Mouse (Mus musculus): ENCODE measurements around the gene Radil. TPM values are rescaled to one million over a fixed set of nuclear protein-coding genes. Genes with fewer than 3 reads are reported as not detected.

Gene Radil
- polyA plus RNA-seq, 1 experiment from 2014 or later = 4.2 TPM

- Histone ChIP-seq H3K27ac (ENCODE audit: low read length) (no peak overlapping the region), H3K27me3 (ENCODE audit: insufficient read depth, low read length) (no peaks in the 10 kb centered on the region), H3K36me3 (ENCODE audit: insufficient read depth, low read length) (no peaks in the 10 kb centered on the region), H3K9ac (replicated peaks; ENCODE audit: low read length) (no peak overlapping the region), H3K4me3 (ENCODE audit: low read length) (no peak overlapping the region), H3K4me2 (replicated peaks; ENCODE audit: low read depth, low read length) (no peak overlapping the region), H3K9me3 (ENCODE audit: low read length) (no peaks in the 10 kb centered on the region), H3K4me1 (ENCODE audit: insufficient read depth, low read length) (no peaks in the 10 kb centered on the region)
- ATAC-seq (ENCODE audit: low FRiP score, low TSS enrichment) = no peak
- WGBS = 82% methylated on average over 3 of the region's 3 CpGs
Observed at GRCm38 (mm10) chr5:142493307-142493706, 57.6 kb downstream of the Radil start.

- no peaks in the 10 kb centered on the region for H3K36me3 ChIP-seq (ENCODE audit: insufficient read depth, low read length)
- no peak for ATAC-seq (ENCODE audit: low FRiP score, low TSS enrichment)
- no peak overlapping the region for H3K4me3 ChIP-seq (ENCODE audit: low read length)
- H3K27me3 ChIP-seq (ENCODE audit: insufficient read depth, low read length) = no peaks in the 10 kb centered on the region
- WGBS = 74% methylated on average over 9 of the region's 9 CpGs
- no peak overlapping the region for H3K27ac ChIP-seq (ENCODE audit: low read length)
- H3K9ac ChIP-seq (replicated peaks; ENCODE audit: low read length) = no peak overlapping the region
- H3K4me1 ChIP-seq (ENCODE audit: insufficient read depth, low read length) = no peaks in the 10 kb centered on the region
- no peak overlapping the region for H3K4me2 ChIP-seq (replicated peaks; ENCODE audit: low read depth, low read length)
- H3K9me3 ChIP-seq (ENCODE audit: low read length) = no peaks in the 10 kb centered on the region
Observed at GRCm38 (mm10) chr5:142489955-142490707, 60.8 kb downstream of the Radil start.

DNA sequence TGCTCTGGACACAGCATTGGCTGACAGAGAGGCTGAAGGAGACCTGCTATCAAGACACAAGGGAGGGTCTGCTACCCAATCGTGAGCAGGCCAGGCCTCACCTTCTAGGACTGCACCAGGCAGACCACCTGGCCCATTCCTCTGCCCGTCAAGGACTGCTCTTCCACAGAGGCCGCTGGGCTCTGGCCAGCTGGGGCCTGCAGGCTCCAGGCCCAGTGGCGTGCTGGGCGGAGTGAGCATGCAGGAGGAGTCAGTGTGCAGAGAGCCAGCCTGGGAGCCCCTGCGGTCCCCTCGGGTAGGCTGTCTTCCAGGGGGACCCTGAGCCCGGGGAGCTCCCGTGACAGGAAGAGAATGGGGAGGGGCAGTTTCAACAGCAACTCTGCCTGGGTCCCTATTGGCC is 64.2 kb downstream of the Radil start:
- ATAC-seq (ENCODE audit: low FRiP score, low TSS enrichment) = no peak
- no peak overlapping the region for H3K27ac ChIP-seq (ENCODE audit: low read length)
- H3K9ac ChIP-seq (replicated peaks; ENCODE audit: low read length) = no peak overlapping the region
- no peak overlapping the region for H3K4me3 ChIP-seq (ENCODE audit: low read length)
- no peaks in the 10 kb centered on the region for H3K36me3 ChIP-seq (ENCODE audit: insufficient read depth, low read length)
- no peaks in the 10 kb centered on the region for H3K4me1 ChIP-seq (ENCODE audit: insufficient read depth, low read length)
- H3K27me3 ChIP-seq (ENCODE audit: insufficient read depth, low read length) = no peaks in the 10 kb centered on the region
- WGBS = 59% methylated on average over 9 of the region's 9 CpGs
- H3K4me2 ChIP-seq (replicated peaks; ENCODE audit: low read depth, low read length) = no peak overlapping the region
- no peaks in the 10 kb centered on the region for H3K9me3 ChIP-seq (ENCODE audit: low read length)

- Histone ChIP-seq H3K9ac (replicated peaks; ENCODE audit: low read length) (no peak overlapping the region), H3K4me2 (replicated peaks; ENCODE audit: low read depth, low read length) (no peak overlapping the region), H3K9me3 (ENCODE audit: low read length) (no peaks in the 10 kb centered on the region), H3K27ac (ENCODE audit: low read length) (no peak overlapping the region), H3K36me3 (ENCODE audit: insufficient read depth, low read length) (no peaks in the 10 kb centered on the region), H3K27me3 (ENCODE audit: insufficient read depth, low read length) (no peaks in the 10 kb centered on the region), H3K4me1 (ENCODE audit: insufficient read depth, low read length) (0 out of 2 replicates have a peak, but pooled peaks cover 5% of the 10 kb centered on the region), H3K4me3 (ENCODE audit: low read length) (no peak overlapping the region)
- 93% methylated on average over 5 of the region's 5 CpGs for WGBS
- ATAC-seq (ENCODE audit: low FRiP score, low TSS enrichment) = no peak
Observed at GRCm38 (mm10) chr5:142483581-142483980, 67.3 kb downstream of the Radil start.

DNA sequence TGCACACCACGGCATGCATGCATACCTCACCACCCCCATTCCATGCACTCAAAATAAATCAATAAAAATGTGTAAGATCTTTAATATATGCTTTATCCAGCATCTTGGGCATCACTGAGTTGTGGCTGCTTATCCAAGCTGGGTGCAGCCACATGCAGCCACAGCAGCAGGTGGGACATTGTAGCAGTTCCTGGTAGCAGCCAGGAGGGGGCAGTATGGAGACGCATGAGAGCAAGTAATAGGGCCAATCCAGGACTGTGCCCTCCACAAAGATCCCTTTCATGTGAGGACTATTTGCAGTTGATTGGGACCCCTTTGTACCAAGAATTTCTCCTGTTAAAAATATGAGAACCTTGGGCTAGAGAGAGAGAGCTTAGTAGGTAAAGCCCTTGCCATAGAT is 68.4 kb downstream of the Radil start:
- no peaks in the 10 kb centered on the region for H3K9me3 ChIP-seq (ENCODE audit: low read length)
- no peak overlapping the region for H3K27ac ChIP-seq (ENCODE audit: low read length)
- no peak overlapping the region for H3K4me2 ChIP-seq (replicated peaks; ENCODE audit: low read depth, low read length)
- no peak for ATAC-seq (ENCODE audit: low FRiP score, low TSS enrichment)
- 60% methylated on average over 2 of the region's 2 CpGs for WGBS
- H3K36me3 ChIP-seq (ENCODE audit: insufficient read depth, low read length) = no peaks in the 10 kb centered on the region
- no peak overlapping the region for H3K4me3 ChIP-seq (ENCODE audit: low read length)
- H3K27me3 ChIP-seq (ENCODE audit: insufficient read depth, low read length) = no peaks in the 10 kb centered on the region
- H3K4me1 ChIP-seq (ENCODE audit: insufficient read depth, low read length) = 0 out of 2 replicates have a peak, but pooled peaks cover 5% of the 10 kb centered on the region
- no peak overlapping the region for H3K9ac ChIP-seq (replicated peaks; ENCODE audit: low read length)

DNA sequence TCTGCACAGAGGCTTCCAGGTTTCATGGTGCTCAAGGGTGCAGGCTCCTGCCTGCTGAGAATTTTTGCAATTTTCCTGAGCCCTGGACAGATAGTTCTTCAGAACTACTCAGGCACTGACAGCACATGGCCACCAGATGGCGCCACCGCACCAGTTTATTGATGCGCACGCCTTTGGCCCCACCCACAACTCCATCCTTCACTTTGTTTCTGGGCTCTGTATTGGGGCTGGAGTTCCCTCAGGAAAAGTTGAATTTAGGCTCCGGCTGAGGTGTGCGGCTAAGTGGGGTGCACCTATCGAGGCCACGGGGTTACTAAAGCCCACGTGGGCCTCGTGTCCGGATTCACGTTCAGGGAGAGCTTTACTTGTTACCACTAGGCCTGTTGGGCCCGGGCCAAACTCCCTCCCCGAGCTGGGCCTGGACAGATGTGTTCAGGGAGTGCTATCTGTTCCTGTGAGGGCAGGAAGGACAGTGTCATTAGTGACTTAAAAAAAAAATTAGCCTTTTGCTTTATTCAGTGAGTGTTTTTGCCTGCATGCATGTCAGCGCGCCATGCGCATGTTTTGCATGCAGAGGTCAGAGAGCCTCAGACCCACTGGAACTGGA is 72.0 kb downstream of the Radil start:
- Histone ChIP-seq H3K4me3 (ENCODE audit: low read length) (no peak overlapping the region), H3K27ac (ENCODE audit: low read length) (no peak overlapping the region), H3K27me3 (ENCODE audit: insufficient read depth, low read length) (no peaks in the 10 kb centered on the region), H3K9me3 (ENCODE audit: low read length) (no peaks in the 10 kb centered on the region), H3K4me1 (ENCODE audit: insufficient read depth, low read length) (0 out of 2 replicates have a peak, but pooled peaks cover 5% of the 10 kb centered on the region), H3K36me3 (ENCODE audit: insufficient read depth, low read length) (no peaks in the 10 kb centered on the region), H3K9ac (replicated peaks; ENCODE audit: low read length) (peak overlapping the region; percentile 50; the same call in 1 of the 2 replicates), H3K4me2 (replicated peaks; ENCODE audit: low read depth, low read length) (peak overlapping the region; percentile 43)
- ATAC-seq (ENCODE audit: low FRiP score, low TSS enrichment) = peak; percentile 66; the same call in 1 of the 2 replicates
- 28% methylated on average over 17 of the region's 17 CpGs for WGBS

DNA sequence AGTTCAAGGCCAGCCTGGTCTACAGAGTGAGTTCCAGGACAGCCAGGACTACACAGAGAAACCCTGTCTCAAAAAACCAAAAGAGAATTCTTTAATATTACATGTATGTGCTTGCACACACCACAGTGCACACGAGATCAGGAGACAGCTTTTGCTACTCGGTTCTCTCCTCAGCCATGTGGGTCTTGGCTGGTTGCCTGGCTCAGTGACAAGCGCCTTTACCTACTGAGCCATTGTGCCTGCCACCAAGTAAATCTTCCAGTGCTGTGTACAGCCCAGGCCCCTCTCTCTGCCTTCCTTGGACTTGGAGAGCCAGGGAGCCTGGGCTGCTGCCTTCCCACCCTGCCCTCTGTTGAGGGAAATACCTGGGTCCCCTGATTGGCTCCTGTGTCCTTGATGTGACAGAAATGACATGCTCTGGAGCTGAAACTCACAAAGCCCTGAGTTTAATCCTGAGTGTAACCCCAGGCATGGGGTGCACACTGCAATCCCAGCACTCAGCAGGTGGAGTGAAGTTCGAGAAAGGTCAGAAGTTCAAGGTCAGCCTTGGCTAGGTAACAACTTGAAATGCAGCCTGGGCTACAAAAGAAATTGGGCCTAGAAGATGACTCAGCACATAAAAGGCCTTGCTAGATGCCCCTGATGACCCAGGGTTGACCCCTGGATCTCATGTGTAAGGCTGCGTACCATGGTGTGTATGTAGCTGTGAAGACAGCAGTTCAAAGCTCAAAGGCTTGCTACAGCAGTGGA is 72.9 kb downstream of the Radil start:
- Histone ChIP-seq H3K9me3 (ENCODE audit: low read length) (no peaks in the 10 kb centered on the region), H3K4me1 (ENCODE audit: insufficient read depth, low read length) (0 out of 2 replicates have a peak, but pooled peaks cover 5% of the 10 kb centered on the region), H3K36me3 (ENCODE audit: insufficient read depth, low read length) (no peaks in the 10 kb centered on the region), H3K9ac (replicated peaks; ENCODE audit: low read length) (no peak overlapping the region), H3K27ac (ENCODE audit: low read length) (no peak overlapping the region), H3K4me3 (ENCODE audit: low read length) (no peak overlapping the region), H3K27me3 (ENCODE audit: insufficient read depth, low read length) (no peaks in the 10 kb centered on the region), H3K4me2 (replicated peaks; ENCODE audit: low read depth, low read length) (no peak overlapping the region)
- no peak for ATAC-seq (ENCODE audit: low FRiP score, low TSS enrichment)
- 84% methylated on average over 5 of the region's 5 CpGs for WGBS

- H3K4me1 ChIP-seq (ENCODE audit: insufficient read depth, low read length) = 0 out of 2 replicates have a peak, but pooled peaks cover 5% of the 10 kb centered on the region
- H3K9ac ChIP-seq (replicated peaks; ENCODE audit: low read length) = no peak overlapping the region
- H3K4me2 ChIP-seq (replicated peaks; ENCODE audit: low read depth, low read length) = no peak overlapping the region
- no peaks in the 10 kb centered on the region for H3K27me3 ChIP-seq (ENCODE audit: insufficient read depth, low read length)
- WGBS = 83% methylated on average over 12 of the region's 12 CpGs
- no peak; the same call in 1 of the 2 replicates for ATAC-seq (ENCODE audit: low FRiP score, low TSS enrichment)
- no peak overlapping the region for H3K27ac ChIP-seq (ENCODE audit: low read length)
- no peak overlapping the region for H3K4me3 ChIP-seq (ENCODE audit: low read length)
- no peaks in the 10 kb centered on the region for H3K9me3 ChIP-seq (ENCODE audit: low read length)
- H3K36me3 ChIP-seq (ENCODE audit: insufficient read depth, low read length) = 0 out of 2 replicates have a peak, but pooled peaks cover 1% of the 10 kb centered on the region
Observed at GRCm38 (mm10) chr5:142477346-142477745, 73.6 kb downstream of the Radil start.

GRCm38 (mm10) chr5:142475669-142476068 is 75.2 kb downstream of the Radil start:
- Histone ChIP-seq H3K9me3 (ENCODE audit: low read length) (no peaks in the 10 kb centered on the region), H3K36me3 (ENCODE audit: insufficient read depth, low read length) (0 out of 2 replicates have a peak, but pooled peaks cover 6% of the 10 kb centered on the region), H3K9ac (replicated peaks; ENCODE audit: low read length) (no peak overlapping the region), H3K4me2 (replicated peaks; ENCODE audit: low read depth, low read length) (no peak overlapping the region), H3K4me1 (ENCODE audit: insufficient read depth, low read length) (0 out of 2 replicates have a peak, but pooled peaks cover 5% of the 10 kb centered on the region), H3K27ac (ENCODE audit: low read length) (no peak overlapping the region), H3K4me3 (ENCODE audit: low read length) (no peak overlapping the region), H3K27me3 (ENCODE audit: insufficient read depth, low read length) (no peaks in the 10 kb centered on the region)
- WGBS = 78% methylated on average over 7 of the region's 7 CpGs
- ATAC-seq (ENCODE audit: low FRiP score, low TSS enrichment) = no peak

Data from kidney, embryonic 16.5 days (tissue).